Mouse (Mus musculus): ENCODE results near the gene Cmtr2.

Gene Cmtr2

DNA sequence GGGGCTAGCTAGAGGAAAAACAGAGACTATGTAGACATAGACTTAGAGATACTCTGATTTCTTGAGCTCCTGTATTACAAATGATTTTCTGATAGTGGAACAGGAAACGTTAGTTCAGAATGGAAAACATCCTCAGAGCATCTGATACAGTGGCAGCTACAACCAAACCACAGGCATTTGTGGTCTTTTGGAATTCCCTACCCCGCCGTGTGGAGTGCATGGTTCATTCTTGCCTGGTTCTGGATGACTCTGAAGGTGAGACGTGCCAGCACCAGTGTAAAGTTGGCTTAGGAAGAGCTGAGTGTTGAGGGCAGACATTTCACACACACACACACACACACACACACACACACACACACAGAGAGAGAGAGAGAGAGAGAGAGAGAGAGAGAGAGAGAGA lies 38.5 kb downstream of the Cmtr2 start:
- DNase-seq (ENCODE audit: low spot score in 2 of 2): no peak

GRCm38 (mm10) chr8:110265796-110266305 lies 50.4 kb downstream of the Cmtr2 start:
- DNase-seq (ENCODE audit: low spot score in 2 of 2): no peak

- DNase-seq (ENCODE audit: low spot score in 2 of 2): no peak
Measured at GRCm38 (mm10) chr8:110266741-110267140, 51.3 kb downstream of the Cmtr2 start, which contains the start of gene Hydin. Hydin (plus strand) TSS chr8:110266977.

DNA sequence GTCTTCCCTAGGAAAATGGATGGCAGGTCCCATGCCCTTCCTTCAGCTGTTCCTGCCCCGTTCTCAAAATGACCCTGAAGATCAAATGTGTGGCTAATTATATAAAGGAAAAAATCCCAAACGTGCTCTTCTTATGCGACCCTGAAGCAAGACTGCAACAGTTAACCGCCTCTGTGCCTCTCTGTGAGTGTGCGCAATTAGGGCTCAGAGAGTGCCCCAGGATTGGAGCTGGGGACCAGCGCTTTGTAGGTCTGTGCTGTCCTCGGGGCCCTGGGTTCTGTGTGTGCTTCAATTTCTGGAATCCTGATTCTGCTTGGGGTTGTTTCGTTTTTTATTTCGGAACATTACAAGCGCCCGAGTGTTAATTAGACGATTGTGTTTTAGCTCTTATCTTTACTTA lies 51.8 kb downstream of the Cmtr2 start:
- DNase-seq (ENCODE audit: low spot score in 2 of 2): no peak

GRCm38 (mm10) chr8:110270659-110271058 lies 55.2 kb downstream of the Cmtr2 start:
- DNase-seq (ENCODE audit: low spot score in 2 of 2): no peak

DNA sequence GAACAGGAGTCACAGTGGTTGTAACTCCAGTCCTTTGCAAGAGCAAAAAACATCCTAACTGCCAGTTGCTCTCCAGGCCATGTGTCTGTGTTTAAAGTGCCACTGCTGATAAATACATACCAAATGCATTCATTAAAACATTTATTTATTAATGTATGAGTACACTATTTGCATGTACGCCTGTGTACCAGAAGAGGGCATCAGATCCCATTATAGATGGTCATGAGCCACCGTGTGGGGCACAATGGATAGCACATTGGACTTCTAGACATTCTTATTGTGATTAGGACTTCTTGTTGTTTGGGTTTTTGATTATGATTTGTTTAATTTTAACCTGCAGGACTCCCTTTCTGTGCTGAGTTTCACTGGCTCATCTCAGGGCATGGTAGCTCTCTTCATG lies 57.9 kb downstream of the Cmtr2 start:
- no peak for DNase-seq (ENCODE audit: low spot score in 2 of 2)
